Mouse (Mus musculus): ENCODE results near the gene Sept9.

- TF ChIP-seq EP300 (IDR thresholded peaks at IDR 0.05; ENCODE audit: low read depth) (no peak), CTCF (IDR thresholded peaks at IDR 0.05; ENCODE audit: low read depth) (no peak)
Measured at GRCm38 (mm10) chr11:117150467-117150966, 48.9 kb upstream of the Sept9 start.
